Mouse (Mus musculus) kidney, adult 2 months (tissue): ENCODE data around the gene E2f7.

ENCODE experiments used
- CTCF ChIP-seq: fragments of 200-500 bp; conservative IDR thresholded peaks from 2 replicates; pipeline ENCODE4 v1.5.1; 2011; ENCODE audit warnings: low read depth, mild to moderate bottlenecking, control low read depth, low read length, moderate library complexity, mixed read lengths; ENCODE audit not compliant: insufficient read depth, insufficient read length
- POLR2A ChIP-seq: fragments of 200-500 bp; IDR thresholded peaks from one replicate; pipeline ENCODE4 v1.6.1; 2011; ENCODE audit warnings: low read depth, low read length, control low read depth

GRCm38 (mm10) chr10:110804279-110805024 lies 59.2 kb downstream of the E2f7 start:
- TF ChIP-seq CTCF (no peak), POLR2A (no peak)
